Mouse (Mus musculus) megakaryocyte, embryonic 14.5 days (primary cell): ENCODE measurements around the gene Dnajb8.

Source experiments
- FLI1 ChIP-seq: IDR thresholded peaks from 2 replicates; pipeline ENCODE4 v1.6.1; 2012; ENCODE audit warnings: low read length, inconsistent platforms, mixed read lengths
- GATA1 ChIP-seq: IDR thresholded peaks from 3 replicates; pipeline ENCODE4 v1.6.1; 2012; ENCODE audit warnings: mixed read lengths, low read length, inconsistent platforms, borderline replicate concordance

DNA sequence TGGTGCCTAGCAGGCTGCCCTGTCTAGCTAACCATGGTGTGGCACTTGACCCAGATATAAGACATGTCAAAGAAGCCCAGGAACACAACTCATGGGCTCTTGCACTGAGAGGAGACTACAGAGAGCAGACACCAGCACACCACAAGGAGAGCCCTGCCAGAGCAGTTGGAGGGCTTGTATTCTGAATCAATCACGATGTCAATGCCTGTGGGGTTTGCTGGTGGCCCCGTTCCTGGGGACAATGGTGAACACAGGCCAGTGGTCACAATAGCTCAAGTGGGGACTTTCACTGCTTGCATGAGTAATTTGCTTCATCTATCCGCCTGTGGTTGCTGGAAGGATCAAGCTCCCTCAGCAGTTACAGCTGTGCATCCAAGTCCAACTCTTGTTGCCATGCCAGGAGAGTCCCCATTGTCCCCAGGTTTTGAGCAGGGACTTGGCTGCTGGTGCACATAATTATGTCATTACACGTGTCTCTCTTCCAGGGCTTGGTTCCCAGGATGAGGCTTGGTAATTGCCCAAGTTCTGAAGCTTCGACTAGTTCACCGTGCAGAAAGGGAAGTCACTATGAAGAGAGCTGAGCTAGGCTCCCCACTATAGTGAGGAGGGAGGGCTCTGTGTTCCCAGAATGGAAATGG lies 68.2 kb downstream of the Dnajb8 start:
- no peak for TF ChIP-seq GATA1
- no peak for TF ChIP-seq FLI1
